Mouse (Mus musculus) right cerebral cortex, postnatal 10 days (tissue): ENCODE data around the gene Actr1a.

ENCODE experiments used
- DNase-seq, 2 experiments: peaks; one replicate each; pipeline ENCODE4 v3.0.0; 2021; ENCODE audit warnings: low spot score in 2 of 2

The Actr1a gene

DNA sequence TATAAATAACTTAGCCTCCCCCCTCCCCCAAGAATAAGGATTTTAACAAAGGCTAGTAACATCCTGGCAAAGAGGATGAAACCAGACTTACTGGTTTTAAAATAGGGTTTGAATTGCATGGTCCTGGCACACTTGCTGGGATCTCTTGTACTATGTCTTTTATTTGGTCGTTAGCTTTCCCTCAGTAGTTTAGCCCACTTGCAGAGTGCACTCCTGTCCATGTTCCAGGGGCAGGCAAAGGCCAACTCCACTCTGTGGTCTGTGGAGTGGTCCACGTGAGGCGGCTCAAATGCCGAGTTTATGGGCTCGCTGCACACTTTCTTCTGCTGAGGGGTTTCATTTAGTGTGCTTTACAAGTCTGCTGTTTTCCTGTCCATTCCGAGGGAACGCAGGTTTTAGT lies 4.3 kb upstream of the Actr1a start:
- peak in 1 of 2 experiments; percentile 43 for DNase-seq

GRCm38 (mm10) chr19:46399372-46399771 lies 3.8 kb upstream of the Actr1a start:
- no peak for DNase-seq

DNA sequence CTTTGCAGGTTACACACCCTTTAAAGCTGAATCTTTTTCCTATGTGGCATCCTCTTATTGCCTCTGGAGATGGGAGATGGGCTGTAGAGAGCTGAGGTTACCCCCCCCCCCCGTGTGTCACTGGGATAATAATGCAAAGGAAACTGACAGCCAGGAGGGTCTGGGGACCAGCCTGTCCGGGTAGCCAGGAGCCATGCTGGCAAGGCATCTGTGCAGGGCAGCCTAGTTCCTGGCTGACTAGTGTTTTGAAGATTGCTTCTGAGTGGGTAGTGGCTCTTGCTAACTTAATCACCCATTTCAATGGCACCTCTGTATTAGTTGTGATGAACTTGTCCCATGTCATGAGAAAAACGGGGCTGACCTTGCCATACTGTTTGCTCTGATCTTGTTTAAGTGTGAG lies 2.9 kb upstream of the Actr1a start:
- DNase-seq = no peak

GRCm38 (mm10) chr19:46397436-46398001 lies 2.0 kb upstream of the Actr1a start:
- no peak for DNase-seq

- peak; percentile 99 for DNase-seq
Observed at GRCm38 (mm10) chr19:46396686-46397435, 1.3 kb upstream of the Actr1a start, which contains the start of gene Sufu. Gene Sufu (plus strand): TSS chr19:46396896.

DNA sequence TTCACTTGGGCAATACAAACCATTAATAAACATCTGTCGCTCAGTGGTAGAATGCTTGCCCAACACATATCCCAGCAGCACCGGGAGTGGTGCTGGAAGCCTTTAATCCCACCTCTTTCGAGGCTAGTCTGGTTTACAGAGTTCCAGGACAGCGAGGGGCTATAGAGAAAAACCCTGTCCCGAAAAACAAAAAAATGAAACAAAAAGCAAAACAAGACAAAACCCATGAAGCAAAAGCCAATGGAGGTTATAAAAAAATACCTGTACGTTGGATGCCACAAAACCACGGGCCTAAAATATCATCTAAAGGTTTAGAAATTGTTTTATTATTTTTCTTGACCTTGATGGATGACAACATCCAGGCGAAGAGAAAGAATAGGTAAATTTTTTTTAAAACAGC lies 561 bp upstream of the Actr1a start:
- DNase-seq = no peak

DNA sequence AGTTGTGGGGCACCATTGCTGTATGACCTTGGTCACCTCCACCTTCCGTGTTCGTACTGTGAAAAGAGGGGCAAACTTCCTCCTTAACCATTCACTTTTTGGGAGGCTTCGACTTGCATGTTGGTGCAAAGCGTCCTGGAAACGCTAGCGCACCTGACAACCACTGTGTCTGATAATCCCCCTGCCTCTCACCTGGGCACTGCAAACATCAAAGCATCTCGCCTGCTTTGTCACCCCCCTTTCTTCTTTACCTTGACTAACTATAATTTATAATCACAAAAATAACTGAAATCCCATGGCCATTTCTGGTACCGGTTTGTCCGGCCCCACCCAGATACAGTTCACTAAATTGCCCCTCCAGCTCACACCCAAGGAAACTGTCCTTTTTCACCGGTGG lies 838 bp downstream of the Actr1a start:
- DNase-seq = no peak

- DNase-seq = peak in 1 of 2 experiments; percentile 38
Observed at GRCm38 (mm10) chr19:46392018-46392417, 3.5 kb downstream of the Actr1a start.

DNA sequence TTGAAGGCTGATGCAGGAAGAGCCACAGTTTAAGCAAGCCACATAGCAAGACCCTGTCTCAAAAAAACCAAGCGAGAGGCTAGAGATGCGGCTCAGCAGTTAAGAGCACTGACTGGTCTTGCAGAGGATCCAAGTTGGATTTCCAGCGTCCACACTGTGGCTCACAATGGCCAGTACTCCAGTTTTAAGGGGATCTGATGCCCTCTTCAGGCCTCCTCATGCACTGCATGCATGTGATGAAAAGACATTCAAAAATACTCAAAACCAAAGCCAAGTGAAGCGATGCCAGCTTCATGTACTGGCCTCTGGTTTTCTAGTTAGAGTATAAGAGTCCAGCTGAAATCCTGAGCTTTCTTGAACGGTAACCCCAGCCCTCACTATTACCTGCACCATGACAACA lies 5.7 kb downstream of the Actr1a start:
- DNase-seq = no peak

- peak in 1 of 2 experiments; percentile 23 for DNase-seq
Observed at GRCm38 (mm10) chr19:46382275-46382674, 13.3 kb downstream of the Actr1a start.

- no peak for DNase-seq
Observed at GRCm38 (mm10) chr19:46375891-46376290, 19.7 kb downstream of the Actr1a start.

- DNase-seq = peak; percentile 76 to 84
Observed at GRCm38 (mm10) chr19:46375489-46375888, 20.1 kb downstream of the Actr1a start.

DNA sequence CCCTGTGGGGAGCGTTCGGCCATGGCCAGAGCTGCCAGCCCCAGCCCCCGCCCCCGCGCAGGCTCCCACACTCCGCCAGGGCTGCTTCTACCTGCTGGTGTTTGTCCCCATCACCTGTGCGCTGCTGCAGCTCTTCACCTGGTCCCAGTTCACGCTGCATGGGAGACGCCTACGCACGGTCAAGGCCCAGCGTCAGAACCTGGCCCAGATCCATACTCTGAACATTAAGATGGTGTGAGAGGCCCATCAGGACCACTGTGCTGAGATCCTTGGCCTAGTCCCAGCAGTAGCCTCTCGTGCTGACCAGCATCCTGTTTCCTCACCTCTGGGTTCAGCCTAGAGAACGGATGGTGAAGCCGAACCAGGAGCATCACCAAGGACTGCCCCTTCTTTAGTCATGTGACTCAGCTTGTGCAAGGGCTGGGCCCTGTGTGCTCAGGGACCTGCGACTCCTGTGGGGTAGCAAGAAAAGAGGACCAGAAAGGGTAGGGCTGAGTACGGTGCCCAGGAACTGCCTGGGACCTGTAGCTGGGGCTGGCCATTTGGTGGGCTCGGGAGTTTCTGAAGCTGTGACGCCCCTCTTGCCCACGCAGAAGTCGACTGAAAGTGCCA lies 21.0 kb downstream of the Actr1a start:
- peak in 1 of 2 experiments; percentile 36 for DNase-seq

- peak; percentile 66 to 73 for DNase-seq
Observed at GRCm38 (mm10) chr19:46369204-46369603, 26.3 kb downstream of the Actr1a start.

GRCm38 (mm10) chr19:46367798-46368590 lies 27.6 kb downstream of the Actr1a start:
- peak in 1 of 2 experiments; percentile 47 for DNase-seq

DNA sequence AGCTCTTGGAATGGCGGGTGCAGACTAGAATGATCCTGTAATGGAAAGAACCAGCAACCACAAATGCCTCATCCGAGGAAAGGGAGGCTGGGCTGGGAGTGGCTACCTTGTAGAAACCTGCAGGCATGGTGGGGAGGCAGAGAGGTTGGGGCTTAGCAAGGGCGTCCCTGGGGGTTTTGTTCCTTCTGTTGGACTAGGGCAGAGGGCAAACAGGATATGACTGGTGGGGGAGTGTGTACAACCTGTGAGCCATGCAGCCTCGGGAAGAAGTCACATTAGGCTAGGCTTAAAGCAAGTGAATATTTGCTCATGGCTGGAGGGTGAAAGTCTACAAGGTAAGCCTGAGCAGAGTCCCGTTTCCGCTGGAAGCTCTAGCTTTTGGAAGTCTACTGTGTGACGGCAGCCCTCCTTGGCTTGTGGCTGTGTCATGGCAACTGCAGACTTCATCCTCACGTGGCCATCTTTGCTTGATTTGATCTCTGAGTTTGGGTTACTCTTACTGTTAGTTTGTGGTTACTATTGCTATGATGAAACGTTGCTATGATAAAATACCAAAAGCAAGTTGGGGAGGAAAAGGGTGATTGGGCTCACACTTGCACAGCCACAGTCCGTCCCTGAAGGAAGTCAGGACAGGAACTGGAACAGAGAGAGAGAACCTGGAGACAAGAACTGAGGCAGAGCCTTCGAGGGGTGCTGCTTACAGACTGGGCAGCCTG lies 32.1 kb downstream of the Actr1a start:
- no peak for DNase-seq

- no peak for DNase-seq
Observed at GRCm38 (mm10) chr19:46362104-46362503, 33.4 kb downstream of the Actr1a start.

GRCm38 (mm10) chr19:46358381-46358780 lies 37.2 kb downstream of the Actr1a start:
- DNase-seq = no peak

DNA sequence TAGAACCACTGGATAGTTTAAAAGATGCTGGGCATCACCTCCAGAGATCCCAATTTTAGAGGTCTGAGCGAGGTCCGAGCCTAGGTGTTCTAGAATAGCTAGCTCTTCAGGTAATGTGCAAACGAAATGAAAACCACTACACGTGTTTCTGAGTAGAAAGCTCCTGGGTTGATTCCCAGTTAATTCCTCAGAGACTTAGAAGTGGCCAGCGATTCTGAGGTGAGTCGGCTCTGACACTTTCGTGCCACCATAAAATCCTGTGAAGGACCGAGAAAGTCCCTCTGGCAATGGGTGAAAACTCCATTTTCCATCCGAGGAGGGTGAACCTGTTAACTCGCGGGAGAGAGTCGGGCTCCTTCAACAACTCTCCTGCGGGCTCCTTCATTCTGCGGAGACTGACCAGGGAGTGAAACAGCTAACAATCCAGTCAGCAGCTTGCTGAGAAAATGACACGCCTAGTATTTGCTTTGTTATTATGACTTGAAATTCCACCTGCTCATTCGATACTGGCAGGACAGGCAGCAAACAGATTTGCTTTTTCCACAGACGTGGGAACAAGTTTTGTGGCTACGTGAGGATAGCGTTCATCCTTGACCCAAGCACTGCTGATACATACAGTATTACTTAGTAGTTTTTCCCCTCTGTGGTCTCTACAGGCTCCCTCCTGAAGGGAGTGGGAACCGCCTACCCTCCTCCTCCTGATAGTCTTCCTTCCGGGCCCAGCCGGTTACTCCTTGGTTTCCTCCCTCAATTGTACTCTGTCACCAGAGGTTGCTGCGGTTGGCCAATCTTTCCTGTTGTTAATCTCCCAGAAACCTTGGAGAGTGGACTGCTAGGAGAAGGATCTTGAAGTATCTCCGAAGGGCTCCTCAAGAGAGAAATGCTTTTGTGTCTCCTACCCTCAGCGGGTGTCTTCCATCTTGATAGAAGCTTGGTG lies 37.9 kb downstream of the Actr1a start:
- no peak for DNase-seq

DNA sequence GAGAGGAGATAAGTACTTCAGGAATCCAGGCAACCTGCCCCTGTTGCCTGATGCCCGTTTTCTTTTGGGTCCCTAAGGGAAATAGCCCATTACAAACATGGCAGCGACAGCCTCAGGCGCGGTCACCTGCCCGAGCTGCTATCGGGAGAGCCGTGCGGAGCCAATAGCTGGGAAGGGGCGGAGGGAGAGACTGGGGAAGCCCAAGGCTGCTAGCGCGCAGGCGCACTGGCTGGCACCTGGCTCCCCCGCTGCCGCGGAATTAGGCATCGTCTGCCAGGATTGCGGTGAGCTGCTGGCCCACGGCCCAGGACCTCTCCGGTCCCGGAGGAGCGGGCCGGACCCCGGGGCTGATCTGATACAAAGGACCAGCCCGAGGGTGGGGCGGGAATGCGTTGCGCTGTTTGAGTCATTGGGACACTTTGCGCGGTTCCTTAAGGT lies 38.8 kb downstream of the Actr1a start:
- peak; percentile 95 for DNase-seq
